Mouse (Mus musculus) intestine, postnatal 0 days (tissue): Measurements from ENCODE around the gene Gm609. TPM values are rescaled to one million over a fixed set of nuclear protein-coding genes. Genes with fewer than 3 reads are reported as not detected.

ENCODE experiments used
- ATAC-seq: fragments of 200-750 bp; cut with Nextera tagmentation; 2 replicates; pipeline ENCODE4 v1.8.0; 2017; ENCODE audit warnings: mild to moderate bottlenecking, moderate TSS enrichment, moderate library complexity
- H3K27ac ChIP-seq: fragments of 300-500 bp; sonication (generic); 2 replicates; pipeline ENCODE4 v1.5.1; 2014; ENCODE audit warnings: mild to moderate bottlenecking, low read depth, low read length, moderate library complexity
- H3K27me3 ChIP-seq: fragments of 300-500 bp; sonication (generic); replicated peaks from 2 replicates; pipeline ENCODE4 v1.6.1; 2014; ENCODE audit warnings: low read length, mixed read lengths; ENCODE audit not compliant: control insufficient read depth, insufficient read depth
- H3K36me3 ChIP-seq: fragments of 300-500 bp; sonication (generic); 2 replicates; pipeline ENCODE4 v1.6.1; 2014; ENCODE audit warnings: mild to moderate bottlenecking, moderate library complexity; ENCODE audit not compliant: control insufficient read depth, insufficient read depth
- H3K4me1 ChIP-seq: fragments of 300-500 bp; sonication (generic); replicated peaks from 2 replicates; pipeline ENCODE4 v1.6.1; 2014; ENCODE audit warnings: antibody characterized with exemption, low read length, mixed read lengths; ENCODE audit not compliant: control insufficient read depth, insufficient read depth
- H3K4me2 ChIP-seq: fragments of 300-500 bp; sonication (generic); replicated peaks from 2 replicates; pipeline ENCODE4 v1.6.1; 2014; ENCODE audit warnings: low read depth, mild to moderate bottlenecking, moderate library complexity
- H3K4me3 ChIP-seq: fragments of 300-500 bp; sonication (generic); 2 replicates; pipeline ENCODE4 v1.5.1; 2014; ENCODE audit warnings: low read depth, low read length
- H3K9ac ChIP-seq: fragments of 300-500 bp; sonication (generic); 2 replicates; pipeline ENCODE4 v1.6.1; 2014; ENCODE audit warnings: mild to moderate bottlenecking, low read depth, low read length
- H3K9me3 ChIP-seq: fragments of 300-500 bp; sonication (generic); 2 replicates; pipeline ENCODE4 v1.6.1; 2016; ENCODE audit warnings: mixed run types; ENCODE audit not compliant: control insufficient read depth
- CTCF ChIP-seq: sonication (generic); IDR thresholded peaks from 2 replicates; pipeline ENCODE4 v1.5.1; 2016; ENCODE audit warnings: low read depth, mild to moderate bottlenecking, control low read depth, antibody characterized with exemption, moderate library complexity
- WGBS: fragments of 180-500 bp; shearing (Covaris S2); extraction: QIAGEN DNeasy Blood & Tissue Kit; methylation state at CpG from one replicate; pipeline ENCODE4 v1.1.7; 2014; 5-methylcytosine and 5-hydroxymethylcytosine counted together
- polyA plus RNA-seq: library from polyadenylated mRNA; unstranded; fragments of >200 nt; fragmentation: Nextera tagmentation; extraction: Ambion mirVana; gene quantifications from 2 replicates; pipeline ENCODE4 v1.2.1, GENCODE M21; 2015

The Gm609 gene
- polyA plus RNA-seq, 1 experiment from 2014 or later = 1.9 TPM

DNA sequence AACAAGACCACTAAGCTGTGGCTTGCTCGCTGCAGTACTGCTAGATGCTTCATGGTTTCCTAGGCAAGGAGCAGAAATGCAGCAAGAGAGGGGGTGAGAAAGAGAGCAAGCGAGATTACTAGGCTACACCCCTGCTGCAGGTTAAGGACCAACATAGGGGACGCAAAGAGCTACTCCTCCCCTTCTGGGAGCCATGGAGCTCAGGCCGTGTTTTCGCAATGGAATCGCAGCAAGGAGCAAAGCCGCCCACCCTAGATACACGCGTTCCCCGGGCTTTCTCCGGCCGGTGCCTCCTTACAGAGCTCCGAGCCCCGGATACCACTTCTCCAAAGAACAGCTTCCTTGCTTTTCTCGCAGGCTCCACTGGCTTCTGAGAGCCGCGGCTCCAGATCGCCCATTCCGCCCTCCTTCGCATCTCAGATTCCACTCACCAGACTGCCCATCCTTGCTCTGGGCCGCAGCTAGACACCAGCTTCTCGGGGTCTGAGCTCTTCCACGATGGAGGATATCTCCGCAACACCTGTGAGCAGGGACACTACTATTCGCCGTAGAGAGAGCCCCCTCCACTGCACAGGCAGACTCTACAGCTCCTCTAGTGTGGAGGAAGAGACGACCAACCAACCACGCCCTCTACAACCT, 84.2 kb downstream of the Gm609 start, which contains the start of gene Cd200:
Gene Cd200 (minus strand): TSS at position 629 of the 639 bp plus-strand sequence.
- Histone ChIP-seq H3K4me1 (no peaks in the 10 kb centered on the region), H3K4me2 (peak within 1 kb of the TSS; percentile 62), H3K27ac (peak within 1 kb of the TSS; percentile 71), H3K27me3 (no peaks in the 10 kb centered on the region), H3K36me3 (no peaks in the 10 kb centered on the region), H3K9ac (peak within 1 kb of the TSS; percentile 66), H3K9me3 (no peaks in the 10 kb centered on the region), H3K4me3 (peak within 1 kb of the TSS; percentile 54)
- 13% methylated on average over 28 of the region's 28 CpGs for WGBS
- peak; percentile 41; the same call in 1 of the 2 replicates for ATAC-seq
- TF ChIP-seq CTCF = peak; percentile 56

- H3K27me3 ChIP-seq = no peaks in the 10 kb centered on the region
- peak overlapping the region; percentile 62 for H3K4me2 ChIP-seq
- H3K4me3 ChIP-seq = peak overlapping the region; percentile 54
- ATAC-seq = no peak
- 46% methylated on average over 9 of the region's 9 CpGs for WGBS
- TF ChIP-seq CTCF = no peak
- H3K9me3 ChIP-seq = no peaks in the 10 kb centered on the region
- H3K36me3 ChIP-seq = no peaks in the 10 kb centered on the region
- H3K4me1 ChIP-seq = no peaks in the 10 kb centered on the region
- peak overlapping the region; percentile 71; the same call in 1 of the 2 replicates for H3K27ac ChIP-seq
- H3K9ac ChIP-seq = 0 out of 2 replicates have a peak overlapping the region, but pooled peaks have one; percentile 66
Measured at GRCm38 (mm10) chr16:45407645-45408400, 84.9 kb downstream of the Gm609 start.

- no peak overlapping the region; the same call in 1 of the 2 replicates for H3K9ac ChIP-seq
- H3K4me2 ChIP-seq = peak overlapping the region; percentile 62; the same call in 1 of the 2 replicates
- H3K4me3 ChIP-seq = no peak overlapping the region
- H3K27me3 ChIP-seq = no peaks in the 10 kb centered on the region
- TF ChIP-seq CTCF = no peak
- H3K36me3 ChIP-seq = no peaks in the 10 kb centered on the region
- no peak for ATAC-seq
- no peaks in the 10 kb centered on the region for H3K9me3 ChIP-seq
- 81% methylated on average over 5 of the region's 5 CpGs for WGBS
- no peaks in the 10 kb centered on the region for H3K4me1 ChIP-seq
- H3K27ac ChIP-seq = no peak overlapping the region
Measured at GRCm38 (mm10) chr16:45407091-45407490, 85.7 kb downstream of the Gm609 start.

- no peak for TF ChIP-seq CTCF
- 73% methylated on average over 2 of the region's 2 CpGs for WGBS
- H3K4me1 ChIP-seq = no peaks in the 10 kb centered on the region
- no peaks in the 10 kb centered on the region for H3K9me3 ChIP-seq
- no peak overlapping the region for H3K4me3 ChIP-seq
- no peak overlapping the region for H3K9ac ChIP-seq
- no peaks in the 10 kb centered on the region for H3K36me3 ChIP-seq
- H3K27ac ChIP-seq = no peak overlapping the region
- H3K4me2 ChIP-seq = no peak overlapping the region
- no peaks in the 10 kb centered on the region for H3K27me3 ChIP-seq
- no peak for ATAC-seq
Measured at GRCm38 (mm10) chr16:45402951-45403350, 89.8 kb downstream of the Gm609 start.

DNA sequence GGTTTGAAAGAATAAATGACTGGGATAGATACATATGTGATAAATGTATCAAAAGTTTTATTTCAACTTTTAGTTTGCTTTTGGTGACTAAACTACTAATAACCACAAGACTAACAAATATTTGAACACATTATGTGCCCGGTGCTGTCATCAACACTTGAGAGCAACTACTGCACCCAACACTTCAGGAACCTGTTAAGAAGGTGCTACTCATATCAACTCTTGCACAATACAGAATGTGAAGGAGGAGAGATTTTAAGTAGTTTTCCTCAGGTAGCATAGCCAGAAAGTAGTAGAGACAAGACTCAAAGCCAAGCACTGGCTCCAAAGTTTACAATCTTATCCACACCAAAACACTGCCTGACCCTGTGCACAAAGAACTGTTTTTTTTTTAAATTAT, 90.7 kb downstream of the Gm609 start:
- 72% methylated on average over 1 of the region's 1 CpGs for WGBS
- Histone ChIP-seq H3K27ac (no peak overlapping the region), H3K9me3 (no peaks in the 10 kb centered on the region), H3K4me3 (no peak overlapping the region), H3K27me3 (no peaks in the 10 kb centered on the region), H3K4me2 (no peak overlapping the region), H3K36me3 (no peaks in the 10 kb centered on the region), H3K4me1 (no peaks in the 10 kb centered on the region), H3K9ac (no peak overlapping the region)
- no peak for ATAC-seq
- TF ChIP-seq CTCF = no peak

- WGBS = 48% methylated on average over 9 of the region's 9 CpGs
- Histone ChIP-seq H3K27ac (no peak overlapping the region), H3K9me3 (no peaks in the 10 kb centered on the region), H3K4me1 (no peaks in the 10 kb centered on the region), H3K9ac (no peak overlapping the region), H3K4me3 (no peak overlapping the region), H3K27me3 (no peaks in the 10 kb centered on the region), H3K4me2 (no peak overlapping the region), H3K36me3 (no peaks in the 10 kb centered on the region)
- TF ChIP-seq CTCF = no peak
- ATAC-seq = no peak
Measured at GRCm38 (mm10) chr16:45399947-45400555, 92.7 kb downstream of the Gm609 start.
